Mouse (Mus musculus) brain, embryonic 18.5 days (tissue): ENCODE measurements around the gene Acsbg2.
"Not testable (repeated sequence)": the region's sequence is repeated elsewhere in the genome, so short reads cannot be mapped to it uniquely, and the experiment has no call there.

Experiments used
- DNase-seq: peaks from one replicate; pipeline ENCODE4 v3.0.0-alpha.2; 2012; ENCODE audit warnings: low read depth, low spot score

Acsbg2 gene

GRCm38 (mm10) chr17:56874237-56874636 lies at the start of gene Acsbg2:
TSS of gene Acsbg2 (minus strand) at chr17:56874447.
- DNase-seq, result no peak

DNA sequence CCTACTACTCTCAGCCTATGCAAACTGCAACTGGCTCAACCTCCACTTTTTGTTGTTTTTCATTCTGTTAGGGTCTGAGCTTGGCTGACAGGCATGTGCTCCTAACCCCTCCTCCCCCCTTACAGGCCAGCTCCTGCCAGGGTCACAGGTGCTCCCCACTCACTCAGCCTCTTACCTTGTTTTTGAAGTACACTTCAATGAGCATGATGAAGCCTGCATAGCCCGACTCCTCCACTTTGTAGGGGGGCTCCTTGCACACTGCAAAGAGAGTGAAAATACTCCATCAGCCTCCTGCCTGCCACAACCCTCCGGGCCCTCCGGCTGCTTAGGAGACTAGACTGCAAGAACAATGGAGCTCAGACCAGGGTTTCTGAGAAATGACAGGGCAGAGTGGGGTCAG lies 45.5 kb upstream of the Acsbg2 start:
- no peak for DNase-seq

- DNase-seq, result no peak
These were observed 42.9 kb upstream of the Acsbg2 start for GRCm38 (mm10) chr17:56917166-56917565.

- no peak for DNase-seq
These were observed 39.2 kb upstream of the Acsbg2 start for GRCm38 (mm10) chr17:56913444-56913843.

- DNase-seq, result no peak
These were observed 38.8 kb upstream of the Acsbg2 start for GRCm38 (mm10) chr17:56913023-56913422.

GRCm38 (mm10) chr17:56909764-56910163 lies 35.5 kb upstream of the Acsbg2 start:
- DNase-seq, result not testable (repeated sequence)

DNA sequence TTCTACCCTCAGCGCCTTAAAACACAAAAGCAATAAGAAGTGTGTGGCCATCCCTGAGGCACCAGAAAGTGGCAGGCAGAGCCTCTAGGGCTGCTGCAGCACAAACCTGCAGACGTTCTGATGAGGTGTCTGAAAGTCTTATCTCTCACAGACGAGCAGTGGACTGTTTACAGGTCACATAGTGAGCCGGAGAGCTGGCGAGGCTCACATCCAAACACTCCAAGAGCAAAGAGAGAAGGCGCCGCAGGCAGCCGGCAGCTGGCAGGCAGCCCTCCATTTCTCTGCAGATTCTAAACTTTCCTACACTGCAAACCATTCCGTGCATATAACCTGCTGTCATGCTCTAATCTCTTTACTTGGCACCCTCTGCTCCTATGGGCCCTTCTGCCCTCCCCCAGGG lies 33.6 kb upstream of the Acsbg2 start:
- DNase-seq, result no peak

DNA sequence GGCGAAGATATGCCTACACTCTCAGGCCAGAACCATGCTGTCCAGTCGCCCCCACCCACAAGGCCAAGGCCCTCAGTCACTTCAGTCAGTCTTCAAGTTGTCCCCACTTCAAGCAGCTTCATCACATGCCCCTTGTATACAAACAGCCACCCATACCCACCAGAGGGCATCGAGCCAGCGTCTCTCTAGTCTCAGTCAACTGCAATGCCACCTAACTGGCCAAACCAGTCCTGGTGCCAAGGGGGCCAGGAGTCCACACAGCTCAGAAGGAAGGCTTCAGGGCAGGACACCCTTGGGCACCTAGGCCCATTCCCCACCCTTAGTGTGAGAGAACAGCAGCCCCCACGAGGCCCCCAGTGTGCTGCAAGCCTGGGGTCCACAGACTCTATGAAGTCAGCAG lies 32.8 kb upstream of the Acsbg2 start:
- DNase-seq, result no peak

- no peak for DNase-seq
These were observed 31.9 kb upstream of the Acsbg2 start for GRCm38 (mm10) chr17:56906166-56906565.

GRCm38 (mm10) chr17:56902698-56903097 lies 28.5 kb upstream of the Acsbg2 start:
- no peak for DNase-seq

DNA sequence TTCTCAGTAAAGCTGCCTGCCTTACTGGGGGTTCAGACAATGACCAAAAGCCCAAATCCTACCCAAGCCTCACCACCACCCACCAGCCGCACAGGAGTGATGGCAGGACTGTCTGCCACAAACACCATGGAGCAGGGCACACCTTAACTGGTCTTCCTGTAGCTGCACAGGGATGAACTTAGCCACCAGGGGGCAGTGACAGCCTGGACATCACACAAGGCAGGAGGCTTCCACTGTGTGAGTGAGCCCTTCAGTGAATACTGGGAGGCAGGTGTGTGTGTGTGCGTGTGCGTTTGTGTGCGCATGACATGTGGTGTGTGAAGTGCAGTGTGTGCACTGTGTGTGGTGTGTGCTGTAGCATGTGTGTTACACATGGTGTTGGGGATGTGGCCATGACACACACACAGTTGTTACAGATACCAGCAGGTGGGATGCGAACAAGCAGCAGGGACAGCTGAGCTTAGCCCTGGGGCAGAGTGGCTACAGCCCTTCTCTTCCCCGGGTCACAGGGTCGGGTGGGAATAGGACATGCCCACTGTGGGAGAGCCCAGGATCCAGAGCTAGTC lies 23.5 kb upstream of the Acsbg2 start:
- DNase-seq, result no peak

- DNase-seq, result peak; percentile 42
These were observed 22.4 kb upstream of the Acsbg2 start for GRCm38 (mm10) chr17:56896513-56897129.

DNA sequence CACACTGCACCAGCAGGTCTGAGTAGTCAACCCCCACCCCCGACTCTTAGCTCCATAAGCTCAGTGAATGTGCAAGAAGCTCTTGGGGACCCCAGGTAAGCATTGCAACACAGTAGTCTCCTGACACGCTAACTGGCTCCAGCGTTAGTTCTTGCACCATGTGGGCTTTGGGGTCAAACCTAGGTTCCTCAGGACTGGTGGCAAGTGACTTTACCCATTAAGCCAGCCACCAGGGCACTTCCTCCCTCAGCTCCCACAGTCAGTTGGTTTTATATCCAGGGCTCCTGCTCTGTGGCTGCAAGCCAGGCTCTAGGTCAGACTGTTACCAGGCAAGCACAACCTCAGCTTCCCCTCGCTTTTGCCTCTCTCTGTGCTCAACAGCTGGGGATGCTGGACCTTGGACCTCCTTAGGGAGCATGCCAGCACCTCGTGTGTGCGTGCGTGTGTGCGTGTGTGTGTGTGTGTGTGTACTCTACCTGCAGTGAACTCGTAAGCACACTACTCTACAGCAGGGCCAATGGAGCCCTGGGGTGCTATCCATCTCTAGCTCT lies 21.2 kb upstream of the Acsbg2 start:
- DNase-seq, result no peak

- no peak for DNase-seq
These were observed 15.8 kb upstream of the Acsbg2 start for GRCm38 (mm10) chr17:56890018-56890417.

GRCm38 (mm10) chr17:56888050-56888449 lies 13.8 kb upstream of the Acsbg2 start:
- no peak for DNase-seq

DNA sequence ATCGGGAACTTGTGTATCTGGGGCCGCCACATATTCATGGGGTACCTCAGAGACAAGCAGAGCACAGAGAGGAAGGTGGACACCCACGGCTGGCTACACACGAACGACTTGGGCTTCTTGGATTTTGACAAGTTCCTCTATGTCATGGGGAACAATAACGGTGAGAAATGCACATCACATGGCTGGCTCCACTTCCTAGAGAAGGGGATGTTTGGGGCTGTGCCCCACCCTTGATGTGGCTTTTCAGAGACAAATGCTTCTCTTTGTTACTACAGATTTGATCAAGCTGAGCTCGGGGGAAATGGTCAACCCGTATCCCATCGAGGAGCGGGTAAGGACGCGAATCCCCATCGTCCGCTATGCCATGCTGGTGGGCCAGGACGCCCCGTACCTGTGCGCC lies 10.6 kb upstream of the Acsbg2 start:
- DNase-seq, result no peak

DNA sequence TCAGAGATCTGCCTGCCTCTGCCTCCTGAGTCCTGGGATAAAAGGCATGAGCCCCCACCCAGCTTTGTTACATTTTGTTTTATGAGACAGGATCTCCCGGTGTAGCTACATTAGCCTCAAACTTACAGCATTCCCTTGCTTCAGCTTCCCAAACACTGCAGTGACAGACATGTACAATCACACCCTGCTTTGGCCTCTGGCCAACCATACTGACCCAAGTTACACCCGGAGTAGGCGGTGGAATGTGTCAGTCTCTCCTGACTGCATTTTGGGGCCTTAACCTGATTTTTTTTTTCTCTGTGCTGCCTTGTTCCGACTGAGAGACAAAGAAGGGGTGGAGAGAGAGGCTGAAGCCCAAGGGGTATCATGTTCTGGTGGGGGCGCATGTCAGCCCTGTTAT lies 10.1 kb upstream of the Acsbg2 start:
- no peak for DNase-seq

GRCm38 (mm10) chr17:56883612-56884011 lies 9.4 kb upstream of the Acsbg2 start:
- DNase-seq, result no peak

- DNase-seq, result no peak
These were observed 3.2 kb upstream of the Acsbg2 start for GRCm38 (mm10) chr17:56877426-56877825.

DNA sequence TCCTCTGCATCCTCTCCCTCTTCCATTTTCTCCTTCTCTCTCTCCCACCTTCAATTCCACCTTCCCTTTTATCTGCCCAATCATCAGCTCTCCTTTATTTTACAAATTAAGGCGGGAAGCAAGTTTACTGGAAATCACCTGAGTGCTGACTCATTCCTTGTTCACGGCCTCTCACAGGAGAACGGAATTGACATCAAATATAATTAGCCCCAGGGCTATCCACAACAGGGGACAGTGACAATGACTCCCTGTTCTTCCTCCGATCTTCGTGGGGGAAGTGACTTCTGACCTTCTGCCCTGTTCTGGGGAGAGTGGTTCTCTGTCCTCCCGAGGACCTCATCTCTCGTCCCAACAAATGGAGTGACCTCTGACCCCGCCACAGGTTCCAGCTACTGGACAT lies 2.7 kb upstream of the Acsbg2 start:
- DNase-seq, result no peak

GRCm38 (mm10) chr17:56876465-56876864 lies 2.2 kb upstream of the Acsbg2 start:
- DNase-seq, result no peak

GRCm38 (mm10) chr17:56874936-56875651 lies 847 bp upstream of the Acsbg2 start, which contains the start of gene 1700061G19Rik:
TSS of gene 1700061G19Rik (plus strand) at chr17:56875477.
- no peak for DNase-seq

DNA sequence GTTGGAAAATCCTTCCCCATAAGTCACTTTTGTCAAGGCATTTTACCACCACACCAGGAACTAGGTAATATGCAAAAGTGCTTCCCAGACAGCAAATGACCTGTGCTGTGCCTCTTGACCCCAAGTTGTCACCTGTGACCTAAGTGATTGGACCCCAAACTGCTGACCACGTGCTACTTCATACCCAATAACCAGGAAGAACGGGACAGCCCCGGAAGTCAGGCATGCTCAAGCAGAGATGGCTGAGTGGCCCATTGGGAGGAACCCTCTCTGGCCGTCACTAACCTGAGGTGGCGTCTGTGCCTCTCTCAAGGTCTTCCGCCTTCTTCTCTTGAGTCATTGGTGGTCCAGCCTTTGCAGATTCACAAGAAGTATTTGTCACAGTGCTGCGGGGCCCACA lies 1.7 kb downstream of the Acsbg2 start:
- no peak for DNase-seq
